Mouse (Mus musculus) CH12F3 (cell line): ENCODE measurements at regions not wholly inside any gene's neighbourhood (a gene's known extent, or its start where the extent isn't known, plus 50 kb on each side); places are given as distances from the start of the nearest gene placed in this dataset.
"Not testable (repeated sequence)": the region's sequence is repeated elsewhere in the genome, so short reads cannot be mapped to it uniquely, and the experiment has no call there.

Experiments used
- in situ Hi-C: fragments of 300-500 bp; cut with MboI; formaldehyde crosslinking; loops from 2 replicates; pipeline ENCODE4 v1.14.3; 2020; ENCODE audit warnings: low sequenced_read_pairs

- in situ Hi-C loops = loop anchor here (5.0 to 10.0 kb wide), 2 partner anchors 177 to 550 kb away; no protein-coding TSS in a partner anchor
Measured at GRCm38 (mm10) chr2:117444671-117445070, 101.9 kb upstream of the Rasgrp1 start.

GRCm38 (mm10) chr2:117446876-117447275, 104.1 kb upstream of the Rasgrp1 start:
- in situ Hi-C loops = loop anchor here (10.0 kb wide), 1 partner anchor 552 kb away; no protein-coding TSS in a partner anchor

DNA sequence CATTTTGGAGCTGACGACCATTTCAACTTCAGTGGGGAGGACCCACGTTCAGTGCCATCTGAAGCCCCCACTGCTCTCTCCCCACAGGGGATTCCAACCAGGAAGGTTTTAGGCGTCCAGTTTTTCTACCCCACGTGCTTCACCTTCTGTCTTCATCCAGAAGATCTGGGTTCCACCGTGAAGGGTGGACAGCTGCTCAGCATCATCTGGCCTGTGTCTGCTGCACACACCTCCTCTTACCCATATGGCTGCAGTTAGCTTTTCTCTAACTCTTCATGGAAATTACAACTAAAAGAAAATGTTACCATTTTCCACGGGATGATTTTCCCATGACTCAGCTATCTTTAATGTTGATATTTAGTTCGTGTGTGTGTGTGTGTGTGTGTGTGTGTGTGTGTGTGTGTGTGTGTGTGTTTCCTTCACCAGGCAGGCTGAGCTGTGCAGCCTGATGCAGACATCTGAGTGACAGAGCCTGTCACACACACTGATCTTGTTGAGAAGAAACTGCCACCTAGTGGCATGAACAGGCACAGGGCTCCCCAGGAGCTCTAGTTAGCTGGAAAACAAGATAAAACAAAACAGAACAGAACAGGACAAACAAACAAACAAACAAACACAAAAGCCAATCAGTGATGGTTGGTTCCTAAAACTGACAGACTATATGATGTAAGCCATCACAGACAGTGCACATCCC, 107.5 kb upstream of the Rasgrp1 start:
- in situ Hi-C loops = no loop called here

DNA sequence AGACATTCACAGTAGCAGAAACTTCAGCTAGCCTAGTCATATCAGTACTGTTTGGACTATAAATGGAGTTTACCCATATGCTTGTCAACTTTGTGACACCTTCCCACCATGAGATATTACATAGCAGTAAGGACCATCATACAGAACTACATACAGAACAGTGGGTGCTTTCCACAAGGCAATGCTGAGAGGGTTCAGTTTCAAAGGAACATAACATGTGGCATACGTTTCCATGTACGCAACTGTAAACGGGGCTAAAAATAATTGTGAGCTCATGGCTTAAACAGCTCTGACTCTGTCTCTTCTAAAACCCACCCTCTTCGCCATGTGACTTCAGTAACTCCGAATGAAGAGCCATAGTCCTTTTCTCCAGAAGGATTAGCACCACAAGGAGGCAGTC, 109.0 kb upstream of the Rasgrp1 start:
- in situ Hi-C loops = no loop called here

- in situ Hi-C loops = no loop called here
Measured at GRCm38 (mm10) chr2:117455021-117455739, 112.4 kb upstream of the Rasgrp1 start.

GRCm38 (mm10) chr2:117455740-117456455, 113.1 kb upstream of the Rasgrp1 start:
- in situ Hi-C loops = no loop called here

GRCm38 (mm10) chr2:117456456-117457020, 113.7 kb upstream of the Rasgrp1 start:
- in situ Hi-C loops = no loop called here

DNA sequence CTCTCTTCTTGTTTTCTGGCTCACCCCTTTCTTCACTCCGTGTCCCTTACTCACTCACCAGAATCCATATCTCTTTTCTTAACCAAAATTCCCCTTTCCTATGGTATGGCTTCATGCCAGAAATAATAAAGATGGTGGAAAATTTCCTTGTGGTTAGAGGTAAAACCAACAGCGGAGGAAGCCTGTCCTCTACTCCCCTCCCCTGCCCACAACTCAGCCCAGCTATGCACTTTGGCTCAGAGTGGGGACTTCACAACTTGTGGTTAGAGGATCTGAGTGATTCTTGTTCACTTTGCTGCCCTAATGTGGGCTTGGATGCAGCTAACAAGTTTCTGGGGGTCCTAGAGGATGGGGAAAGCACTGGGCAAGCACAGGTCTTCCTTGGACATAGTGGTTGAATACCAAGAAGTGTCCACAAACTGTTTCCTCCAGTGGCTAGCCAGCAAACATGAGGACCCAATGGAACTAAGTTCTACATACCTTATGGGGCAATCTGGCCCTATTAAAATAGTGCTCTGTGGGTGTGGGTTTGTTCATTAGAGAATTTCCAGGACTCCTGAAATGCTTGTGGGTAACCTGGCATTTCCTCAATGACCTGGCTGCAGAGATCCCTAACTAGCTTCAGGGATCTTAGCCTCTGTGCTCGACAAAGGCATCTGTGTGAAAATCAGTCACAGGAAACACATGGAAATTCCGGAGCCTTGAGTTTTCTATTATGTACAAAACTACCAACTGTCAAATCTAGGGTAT, 118.9 kb upstream of the Rasgrp1 start:
- in situ Hi-C loops = no loop called here

- in situ Hi-C loops = no loop called here
Measured at GRCm38 (mm10) chr2:117474885-117475542, 132.2 kb upstream of the Rasgrp1 start.

GRCm38 (mm10) chr2:117475561-117475960, 132.8 kb upstream of the Rasgrp1 start:
- in situ Hi-C loops = no loop called here

- in situ Hi-C loops = not testable (repeated sequence)
Measured at GRCm38 (mm10) chr2:117477503-117477902, 134.7 kb upstream of the Rasgrp1 start.

DNA sequence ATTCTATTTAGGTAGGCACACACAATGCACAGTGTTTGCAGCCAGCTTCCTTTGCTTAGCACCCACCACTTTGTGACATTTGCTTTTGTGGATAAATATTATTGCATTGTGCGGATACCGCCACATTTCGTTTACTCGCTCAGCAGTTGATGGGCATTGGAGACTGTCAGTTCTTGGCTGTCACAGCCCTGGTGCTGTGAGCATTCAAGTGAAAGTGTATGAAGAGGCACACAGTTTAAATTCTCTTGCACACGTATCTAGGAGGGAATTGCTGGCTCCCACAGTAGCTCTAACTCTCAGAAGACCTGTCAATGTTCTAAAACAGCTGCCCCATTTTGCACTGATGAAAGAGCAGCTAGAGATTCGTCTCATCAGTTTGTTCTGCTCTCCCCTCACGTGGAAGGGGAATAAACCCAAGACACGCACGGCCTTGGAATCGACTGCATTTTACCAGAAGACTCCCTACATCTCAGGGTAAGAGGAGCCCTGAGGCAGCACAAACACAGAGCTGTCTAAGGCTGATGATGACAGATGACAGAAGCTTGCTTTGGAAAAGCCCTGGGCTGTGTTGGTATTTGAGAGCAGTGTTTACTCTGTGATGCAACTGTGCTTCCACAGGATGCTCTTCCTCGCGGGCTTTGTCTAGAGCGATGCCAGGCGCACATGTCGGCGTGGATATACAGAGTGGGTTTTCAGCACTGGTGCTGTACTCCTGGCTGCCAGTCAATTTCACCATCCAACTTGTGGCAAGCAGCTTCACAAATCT, 136.6 kb upstream of the Rasgrp1 start:
- in situ Hi-C loops = not testable (repeated sequence)

GRCm38 (mm10) chr2:117486447-117486846, 143.6 kb upstream of the Rasgrp1 start:
- in situ Hi-C loops = no loop called here

DNA sequence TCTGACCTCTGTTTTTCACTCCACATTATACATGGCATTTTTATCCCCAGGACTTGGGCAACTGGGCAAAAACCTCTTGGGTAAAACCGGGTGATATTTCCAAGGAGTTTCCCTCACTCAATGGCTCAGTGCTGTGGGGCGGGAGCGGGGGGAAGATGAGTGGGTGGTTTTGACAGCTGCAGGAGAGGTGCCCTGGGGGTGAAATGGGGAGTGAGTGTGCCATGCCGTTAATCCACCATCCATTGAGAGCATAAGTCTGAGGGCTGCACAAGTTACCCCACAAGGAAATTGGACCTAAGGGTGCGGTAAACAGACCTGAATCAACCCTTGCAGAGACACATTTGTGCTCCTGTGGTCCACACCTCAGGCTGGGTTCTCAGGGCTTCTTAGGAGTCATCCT, 155.8 kb upstream of the Rasgrp1 start:
- in situ Hi-C loops = no loop called here

DNA sequence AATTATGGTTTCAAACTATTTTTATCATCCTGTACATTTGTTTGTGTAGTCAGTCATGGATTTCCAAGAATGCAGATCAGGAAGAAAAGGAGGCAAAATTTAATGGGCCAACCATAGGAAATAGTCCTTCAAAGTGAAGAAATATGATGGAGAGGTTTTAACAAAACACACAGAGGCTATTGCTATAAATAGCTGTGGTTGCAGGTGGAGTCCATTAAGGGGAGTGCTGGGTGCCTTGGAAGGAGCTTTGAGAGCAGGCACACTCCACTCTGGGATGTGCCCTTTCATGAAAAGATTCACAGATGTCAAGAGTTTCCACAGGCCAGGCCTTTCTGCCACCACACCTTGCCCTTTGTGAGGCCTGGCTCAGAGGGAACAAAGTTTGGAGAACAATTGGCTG, 159.8 kb upstream of the Rasgrp1 start:
- in situ Hi-C loops = no loop called here

- in situ Hi-C loops = no loop called here
Measured at GRCm38 (mm10) chr2:117511737-117512136, 168.9 kb upstream of the Rasgrp1 start.

GRCm38 (mm10) chr2:117512551-117512950, 169.8 kb upstream of the Rasgrp1 start:
- in situ Hi-C loops = no loop called here

DNA sequence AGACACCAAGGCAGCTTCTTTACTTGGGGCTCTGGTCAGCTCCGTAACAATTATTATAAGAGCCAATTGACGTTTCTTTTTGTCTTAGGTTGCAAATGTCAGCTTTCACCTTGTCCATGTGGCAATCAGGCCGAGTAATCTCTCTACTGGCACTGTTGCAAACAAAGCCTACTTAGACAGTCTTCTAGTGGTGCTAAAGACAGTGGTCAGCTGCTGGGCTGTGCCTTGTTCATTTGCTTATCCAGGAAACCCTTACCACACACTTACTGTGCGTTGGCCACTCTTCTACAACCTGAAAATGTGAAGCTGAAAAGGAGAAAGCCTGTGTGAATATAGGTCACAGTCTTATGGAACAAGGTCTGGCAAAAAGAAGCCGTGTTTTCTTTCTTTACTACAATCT, 181.6 kb upstream of the Rasgrp1 start:
- in situ Hi-C loops = no loop called here

GRCm38 (mm10) chr2:117538865-117539264, 196.1 kb upstream of the Rasgrp1 start:
- in situ Hi-C loops = no loop called here
